Mouse (Mus musculus) lung, adult 2 months (tissue): ENCODE measurements around the gene Gm10490.

Source experiments
- CTCF ChIP-seq: fragments of 200-500 bp; IDR thresholded peaks from 2 replicates; pipeline ENCODE4 v1.5.1; 2011; ENCODE audit warnings: mild to moderate bottlenecking, low read length, control low read depth; ENCODE audit not compliant: insufficient read depth
- POLR2A ChIP-seq: fragments of 200-500 bp; IDR thresholded peaks from 2 replicates; pipeline ENCODE4 v1.6.1; 2011; ENCODE audit warnings: low read depth, mild to moderate bottlenecking, control low read depth, low read length, borderline replicate concordance; ENCODE audit errors: extremely low read depth

DNA sequence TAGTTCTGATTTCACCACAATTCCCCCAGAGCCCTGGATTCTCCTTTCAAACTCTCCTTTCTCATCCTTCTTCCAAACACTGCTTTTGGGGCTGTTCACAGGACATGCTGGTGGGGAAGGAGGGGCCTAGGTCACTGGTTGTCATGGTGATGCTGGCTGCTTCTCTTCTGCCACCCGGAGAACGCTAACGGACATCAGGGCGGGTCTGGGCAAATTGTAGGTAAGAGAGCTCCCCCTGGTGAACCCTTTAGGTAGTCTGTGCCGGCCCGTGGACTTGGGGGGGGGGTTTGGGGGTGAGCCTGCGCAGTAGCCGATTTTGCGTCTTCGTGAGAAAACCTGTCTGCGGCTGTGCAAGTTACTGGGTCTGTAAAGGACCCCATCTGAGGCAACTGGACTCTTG is 29.5 kb upstream of the Gm10490 start:
- TF ChIP-seq CTCF (peak; percentile 32), POLR2A (no peak)
